Mouse (Mus musculus) liver, postnatal 0 days (tissue): ENCODE data around the gene Ghitm.

ENCODE experiments used
- CTCF ChIP-seq: sonication (generic); IDR thresholded peaks from 2 replicates; pipeline ENCODE4 v1.5.1; 2016; ENCODE audit warnings: antibody characterized with exemption, low read depth
- EP300 ChIP-seq: IDR thresholded peaks from 2 replicates; pipeline ENCODE4 v1.6.1; 2016; ENCODE audit warnings: antibody characterized with exemption, low read depth, mild to moderate bottlenecking

DNA sequence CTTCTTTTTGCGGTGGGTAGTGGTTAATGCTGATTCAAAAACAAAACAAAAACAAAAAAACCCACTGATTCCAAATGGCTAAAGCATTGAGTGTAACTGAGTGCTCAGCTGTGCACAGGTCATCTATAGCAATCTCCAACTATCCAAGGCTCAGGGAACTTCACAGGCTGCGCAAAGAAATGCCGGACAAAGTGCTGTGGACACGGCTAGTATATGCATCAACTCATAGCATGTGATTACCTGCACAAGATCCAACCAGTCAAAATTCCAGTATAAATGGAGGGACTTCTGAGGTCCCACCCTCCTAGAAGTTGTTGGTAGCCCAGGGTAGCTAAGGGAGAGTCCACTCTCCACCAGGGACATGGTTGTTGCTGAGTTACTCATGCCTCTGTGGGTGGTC, 15.8 kb downstream of the Ghitm start:
- TF ChIP-seq CTCF = no peak
- no peak for TF ChIP-seq EP300
